Mouse (Mus musculus) megakaryocyte, embryonic 14.5 days (primary cell): ENCODE results near the gene Galt.
"Not testable (repeated sequence)": the region's sequence is repeated elsewhere in the genome, so short reads cannot be mapped to it uniquely, and the experiment has no call there.

Experiments
- FLI1 ChIP-seq: IDR thresholded peaks from 2 replicates; pipeline ENCODE4 v1.6.1; 2012; ENCODE audit warnings: low read length, inconsistent platforms, mixed read lengths
- GATA1 ChIP-seq: IDR thresholded peaks from 3 replicates; pipeline ENCODE4 v1.6.1; 2012; ENCODE audit warnings: mixed read lengths, low read length, inconsistent platforms, borderline replicate concordance

DNA sequence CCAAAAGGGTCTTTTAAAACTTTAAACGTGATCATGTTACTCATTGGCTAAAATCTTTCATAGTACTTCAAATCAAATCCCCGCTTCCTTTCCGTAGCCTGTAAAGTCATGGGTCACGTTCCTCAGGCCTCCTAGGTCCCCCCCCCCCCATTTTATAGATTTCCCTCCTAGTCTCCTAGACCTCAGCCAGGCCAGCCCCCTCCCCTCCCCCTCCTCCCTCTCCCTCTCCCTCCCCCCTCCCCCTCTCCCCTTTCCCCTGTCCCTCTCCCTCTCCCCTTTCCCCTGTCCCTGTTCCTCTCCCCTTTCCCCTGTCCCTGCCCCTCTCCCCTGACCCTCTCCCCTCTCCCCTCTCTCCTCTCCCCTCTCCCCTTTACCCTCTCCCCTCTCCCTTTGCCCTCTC lies 27.7 kb downstream of the Galt start:
- TF ChIP-seq GATA1, FLI1: not testable (repeated sequence)
